In genomic region chr17:15777979-15778378, GRCm38 (mm10) we compare ENCODE assay signal across 10 mouse cellular contexts. TPM values are rescaled to one million over a fixed set of nuclear protein-coding genes. Genes with fewer than 3 reads are reported as not detected.
DNase-seq lines count a peak whose midpoint lies in the region; ATAC-seq and TF ChIP-seq lines count a peak whose summit lies in the region.
"Had no signal": no experiment of that assay in that cellular context is flagged by ENCODE, and none has a peak within 500 bp of the region (broad histone marks: within the 10 kb centered on the region; RNA-seq: fewer than 3 reads in every experiment).

No protein-coding gene starts in this region.

- H3K27me3 ChIP-seq in midbrain, postnatal 0 days (ENCODE audit: insufficient read depth, low read length), result no peaks in the 10 kb centered on the region
- H3K27me3 ChIP-seq in midbrain, embryonic 15.5 days (replicated peaks), result no peaks in the 10 kb centered on the region
- H3K27me3 ChIP-seq: embryonic facial prominence, embryonic 13.5 days; hindbrain, embryonic 15.5 days had no signal

- H3K9ac ChIP-seq in midbrain, postnatal 0 days (replicated peaks; ENCODE audit: low read length, poor library complexity, severe bottlenecking), result no peak overlapping the region
- H3K9ac ChIP-seq in midbrain, embryonic 15.5 days, result no peak overlapping the region
- H3K9ac ChIP-seq: embryonic facial prominence, embryonic 13.5 days; hindbrain, embryonic 15.5 days had no signal

- no peak for TF ChIP-seq CTCF in midbrain, postnatal 0 days (IDR thresholded peaks at IDR 0.05)

- no peaks in the 10 kb centered on the region for H3K4me1 ChIP-seq in midbrain, postnatal 0 days (ENCODE audit: insufficient read depth, low read length)
- H3K4me1 ChIP-seq in midbrain, embryonic 15.5 days, result no peaks in the 10 kb centered on the region
- H3K4me1 ChIP-seq: embryonic facial prominence, embryonic 13.5 days; hindbrain, embryonic 15.5 days had no signal

- DNase-seq in frontal cortex, postnatal 14 days (ENCODE audit: low spot score in 2 of 2), result no peak
- peak; percentile 17 for DNase-seq in midbrain, postnatal 0 days (ENCODE audit: low spot score)
- peak; percentile 10 for DNase-seq in c-Kit-positive CD71-positive TER-119-negative erythroid progenitor cells, embryonic 14.5 days (ENCODE audit: low read depth)
- peak; percentile 37 for DNase-seq in thymus, postnatal 14 days
- DNase-seq in cerebellum, postnatal 36 days, result no peak
- DNase-seq in left cerebral cortex, postnatal 25 days (ENCODE audit: low spot score in 2 of 2), result no peak

- no peaks in the 10 kb centered on the region for H3K9me3 ChIP-seq in midbrain, postnatal 0 days (ENCODE audit: low read length)
- no peaks in the 10 kb centered on the region for H3K9me3 ChIP-seq in midbrain, embryonic 15.5 days
- H3K9me3 ChIP-seq: embryonic facial prominence, embryonic 13.5 days; hindbrain, embryonic 15.5 days had no signal

- no peak overlapping the region for H3K4me2 ChIP-seq in midbrain, postnatal 0 days (ENCODE audit: low read depth, low read length, poor library complexity, severe bottlenecking)
- H3K4me2 ChIP-seq in midbrain, embryonic 15.5 days, result no peak overlapping the region
- H3K4me2 ChIP-seq: embryonic facial prominence, embryonic 13.5 days; hindbrain, embryonic 15.5 days had no signal

- H3K27ac ChIP-seq in midbrain, postnatal 0 days (ENCODE audit: low read depth, low read length), result no peak overlapping the region
- H3K27ac ChIP-seq in midbrain, embryonic 15.5 days, result no peak overlapping the region
- H3K27ac ChIP-seq: embryonic facial prominence, embryonic 13.5 days; hindbrain, embryonic 15.5 days had no signal

- intact Hi-C loops in left cerebral cortex, postnatal 25 days (cut with DNase I), result no loop called here

- 86% methylated on average over 6 of the region's 6 CpGs for WGBS in midbrain, postnatal 0 days
- 82% methylated on average over 6 of the region's 6 CpGs for WGBS in midbrain, embryonic 15.5 days

- no peak overlapping the region for H3K4me3 ChIP-seq in midbrain, postnatal 0 days (ENCODE audit: low read depth, low read length)
- no peak overlapping the region for H3K4me3 ChIP-seq in midbrain, embryonic 15.5 days
- H3K4me3 ChIP-seq: embryonic facial prominence, embryonic 13.5 days; hindbrain, embryonic 15.5 days had no signal

- H3K36me3 ChIP-seq in midbrain, postnatal 0 days (ENCODE audit: insufficient read depth, low read length), result no peaks in the 10 kb centered on the region
- 0 out of 2 replicates have a peak, but pooled peaks cover under 1% of the 10 kb centered on the region for H3K36me3 ChIP-seq in midbrain, embryonic 15.5 days (replicated peaks)
- H3K36me3 ChIP-seq: embryonic facial prominence, embryonic 13.5 days; hindbrain, embryonic 15.5 days had no signal

- peak; percentile 50; the same call in 1 of the 2 replicates for ATAC-seq in frontal cortex, adult (ENCODE audit: low TSS enrichment)
- no peak for ATAC-seq in midbrain, postnatal 0 days (ENCODE audit: low FRiP score)
- no peak for ATAC-seq in midbrain, embryonic 15.5 days (replicated peaks)

RNA-seq across cellular contexts. Expression of gene Rgmb, which starts 52.9 kb away (rescaled TPM):
- 112 and 144 TPM in 2 replicates for total RNA-seq in midbrain, postnatal 0 days (2014; rRNA removed)
- polyA plus RNA-seq in midbrain, postnatal 0 days (2015; fragmentation: Nextera tagmentation; extraction: Ambion mirVana), result 53.9 and 55.2 TPM in 2 replicates
- 73.1 and 76.5 TPM in 2 replicates for polyA plus RNA-seq in midbrain, embryonic 15.5 days (2015; fragmentation: Nextera tagmentation; extraction: Ambion mirVana)
- 10 to 100 TPM; 62.6 to 66.2 TPM for total RNA-seq in left cerebral cortex, postnatal 25 days (2021)

Comparison
In these comparisons a context has a peak if more than half of its experiments do, and no peak if none do; other contexts are left out.
1. DNase-seq: peak in midbrain, postnatal 0 days (single experiment), c-Kit-positive CD71-positive TER-119-negative erythroid progenitor cells, embryonic 14.5 days (single experiment) and thymus, postnatal 14 days (single experiment); none in frontal cortex, postnatal 14 days (0 of 2), cerebellum, postnatal 36 days (0 of 2) and left cerebral cortex, postnatal 25 days (0 of 2).